Mouse (Mus musculus): Measurements from ENCODE around the gene Pitpnm2.

The Pitpnm2 gene

GRCm38 (mm10) chr5:124093852-124094604 lies 155.5 kb downstream of the Pitpnm2 start:
- no peak for DNase-seq (ENCODE audit: low read depth, low spot score)

GRCm38 (mm10) chr5:124093120-124093794 lies 156.3 kb downstream of the Pitpnm2 start:
- DNase-seq (ENCODE audit: low read depth, low spot score): peak; percentile 52

- no peak for DNase-seq (ENCODE audit: low read depth, low spot score)
Measured at GRCm38 (mm10) chr5:124091951-124092406, 157.6 kb downstream of the Pitpnm2 start.

GRCm38 (mm10) chr5:124089868-124090267 lies 159.7 kb downstream of the Pitpnm2 start:
- DNase-seq (ENCODE audit: low read depth, low spot score): peak; percentile 55

GRCm38 (mm10) chr5:124086876-124087275 lies 162.7 kb downstream of the Pitpnm2 start:
- no peak for DNase-seq (ENCODE audit: low read depth, low spot score)

GRCm38 (mm10) chr5:124085513-124085912 lies 164.0 kb downstream of the Pitpnm2 start:
- DNase-seq (ENCODE audit: low read depth, low spot score): no peak

GRCm38 (mm10) chr5:124084588-124085173 lies 164.9 kb downstream of the Pitpnm2 start:
- peak; percentile 78 for DNase-seq (ENCODE audit: low read depth, low spot score)

GRCm38 (mm10) chr5:124083850-124084587 lies 165.5 kb downstream of the Pitpnm2 start:
- DNase-seq (ENCODE audit: low read depth, low spot score): no peak

- DNase-seq (ENCODE audit: low read depth, low spot score): no peak
Measured at GRCm38 (mm10) chr5:124082941-124083688, 166.4 kb downstream of the Pitpnm2 start.

GRCm38 (mm10) chr5:124082447-124082846 lies 167.1 kb downstream of the Pitpnm2 start:
- DNase-seq (ENCODE audit: low read depth, low spot score): no peak

- no peak for DNase-seq (ENCODE audit: low read depth, low spot score)
Measured at GRCm38 (mm10) chr5:124079880-124080279, 169.7 kb downstream of the Pitpnm2 start.

- DNase-seq (ENCODE audit: low read depth, low spot score): no peak
Measured at GRCm38 (mm10) chr5:124078794-124079416, 170.7 kb downstream of the Pitpnm2 start.

- DNase-seq (ENCODE audit: low read depth, low spot score): no peak
Measured at GRCm38 (mm10) chr5:124077856-124078460, 171.6 kb downstream of the Pitpnm2 start.

GRCm38 (mm10) chr5:124077241-124077640 lies 172.3 kb downstream of the Pitpnm2 start:
- no peak for DNase-seq (ENCODE audit: low read depth, low spot score)

- no peak for DNase-seq (ENCODE audit: low read depth, low spot score)
Measured at GRCm38 (mm10) chr5:124076559-124076958, 173.0 kb downstream of the Pitpnm2 start.

- no peak for DNase-seq (ENCODE audit: low read depth, low spot score)
Measured at GRCm38 (mm10) chr5:124075716-124076115, 173.8 kb downstream of the Pitpnm2 start.

GRCm38 (mm10) chr5:124074845-124075307 lies 174.7 kb downstream of the Pitpnm2 start:
- no peak for DNase-seq (ENCODE audit: low read depth, low spot score)

GRCm38 (mm10) chr5:124073682-124074081 lies 175.9 kb downstream of the Pitpnm2 start:
- DNase-seq (ENCODE audit: low read depth, low spot score): peak; percentile 82

- DNase-seq (ENCODE audit: low read depth, low spot score): no peak
Measured at GRCm38 (mm10) chr5:124069657-124070056, 179.9 kb downstream of the Pitpnm2 start.
